Mouse (Mus musculus) cerebellum, adult 2 months (tissue): Measurements from ENCODE around the gene Hrc.

Source experiments
- CTCF ChIP-seq: fragments of 200-500 bp; IDR thresholded peaks from 2 replicates; pipeline ENCODE4 v1.5.1; 2011; ENCODE audit warnings: low read depth, mild to moderate bottlenecking, control low read depth, low read length, moderate library complexity, borderline replicate concordance; ENCODE audit not compliant: insufficient read depth
- POLR2A ChIP-seq: fragments of 200-500 bp; IDR thresholded peaks from 2 replicates; pipeline ENCODE4 v1.6.1; 2011; ENCODE audit warnings: low read length, control low read depth, borderline replicate concordance; ENCODE audit not compliant: insufficient read depth

DNA sequence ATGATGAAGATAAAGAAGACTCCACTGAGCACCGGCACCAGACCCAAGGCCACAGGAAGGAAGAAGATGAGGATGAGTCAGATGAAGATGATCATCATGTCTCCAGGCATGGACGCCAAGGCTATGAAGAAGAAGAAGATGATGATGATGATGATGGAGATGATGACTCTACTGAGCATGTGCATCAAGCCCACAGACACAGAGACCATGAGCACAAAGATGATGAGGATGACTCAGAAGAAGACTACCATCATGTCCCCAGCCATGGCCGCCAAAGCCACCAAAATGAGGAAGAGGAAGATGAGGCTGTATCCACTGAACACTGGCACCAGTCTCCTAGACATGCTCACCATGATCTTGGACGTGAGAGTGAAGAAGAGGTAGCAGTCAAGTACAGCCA is 1.2 kb downstream of the Hrc start:
- TF ChIP-seq CTCF = no peak
- no peak for TF ChIP-seq POLR2A
